Mouse (Mus musculus): ENCODE measurements around the gene Ublcp1.

GRCm38 (mm10) chr11:44453423-44453822, 16.9 kb downstream of the Ublcp1 start:
- no peak for TF ChIP-seq POLR2A (IDR thresholded peaks at IDR 0.05; ENCODE audit: low read depth, low read length)
- TF ChIP-seq CTCF (IDR thresholded peaks at IDR 0.05; ENCODE audit: extremely low read depth, insufficient read depth, insufficient read length, insufficient replicate concordance): peak; percentile 59; the same call in 1 of the 2 replicates

Data from spleen, adult 2 months (tissue).